Mouse (Mus musculus) liver, embryonic 15.5 days (tissue): ENCODE results near the gene Ap1s3. TPM values are rescaled to one million over a fixed set of nuclear protein-coding genes. Genes with fewer than 3 reads are reported as not detected.

Source experiments
- ATAC-seq: fragments of 200-750 bp; cut with Nextera tagmentation; 2 replicates; pipeline ENCODE4 v1.8.0; 2017; ENCODE audit warnings: moderate number of reproducible peaks, mild to moderate bottlenecking, moderate library complexity; ENCODE audit not compliant: insufficient read depth
- H3K27ac ChIP-seq: fragments of 300-500 bp; sonication (generic); replicated peaks from 2 replicates; pipeline ENCODE4 v1.5.1; 2015; ENCODE audit warnings: mild to moderate bottlenecking, inconsistent platforms
- H3K27me3 ChIP-seq: fragments of 300-500 bp; sonication (generic); 2 replicates; pipeline ENCODE4 v1.6.1; 2015; ENCODE audit warnings: mild to moderate bottlenecking, inconsistent platforms
- H3K36me3 ChIP-seq: fragments of 300-500 bp; sonication (generic); replicated peaks from 2 replicates; pipeline ENCODE4 v1.6.1; 2015; ENCODE audit warnings: moderate library complexity, mild to moderate bottlenecking, inconsistent platforms
- H3K4me1 ChIP-seq: fragments of 300-500 bp; sonication (generic); replicated peaks from 2 replicates; pipeline ENCODE4 v1.6.1; 2015; ENCODE audit warnings: inconsistent platforms
- H3K4me2 ChIP-seq: fragments of 300-500 bp; sonication (generic); 2 replicates; pipeline ENCODE4 v1.6.1; 2015; ENCODE audit warnings: moderate library complexity, mild to moderate bottlenecking, inconsistent platforms
- H3K4me3 ChIP-seq: fragments of 300-500 bp; sonication (generic); replicated peaks from 2 replicates; pipeline ENCODE4 v1.5.1; 2015; ENCODE audit warnings: mild to moderate bottlenecking, inconsistent platforms
- H3K9ac ChIP-seq: fragments of 300-500 bp; sonication (generic); 2 replicates; pipeline ENCODE4 v1.6.1; 2015; ENCODE audit warnings: moderate library complexity, mild to moderate bottlenecking, inconsistent platforms
- H3K9me3 ChIP-seq: fragments of 300-500 bp; sonication (generic); replicated peaks from 2 replicates; pipeline ENCODE4 v1.6.1; 2016; ENCODE audit warnings: inconsistent platforms
- WGBS: fragments of 180-500 bp; shearing (Covaris S2); methylation state at CpG from one replicate; pipeline ENCODE4 v1.1.7; 2015; ENCODE audit warnings: mixed read lengths; ENCODE audit not compliant: insufficient replicate concordance; 5-methylcytosine and 5-hydroxymethylcytosine counted together
- polyA plus RNA-seq: library from polyadenylated mRNA; unstranded; fragments of >200 nt; fragmentation: Nextera tagmentation; extraction: Ambion mirVana; gene quantifications from 2 replicates; pipeline ENCODE4 v1.2.1, GENCODE M21; 2015

Gene Ap1s3
- polyA plus RNA-seq, 1 experiment from 2014 or later, result 0.24 TPM

DNA sequence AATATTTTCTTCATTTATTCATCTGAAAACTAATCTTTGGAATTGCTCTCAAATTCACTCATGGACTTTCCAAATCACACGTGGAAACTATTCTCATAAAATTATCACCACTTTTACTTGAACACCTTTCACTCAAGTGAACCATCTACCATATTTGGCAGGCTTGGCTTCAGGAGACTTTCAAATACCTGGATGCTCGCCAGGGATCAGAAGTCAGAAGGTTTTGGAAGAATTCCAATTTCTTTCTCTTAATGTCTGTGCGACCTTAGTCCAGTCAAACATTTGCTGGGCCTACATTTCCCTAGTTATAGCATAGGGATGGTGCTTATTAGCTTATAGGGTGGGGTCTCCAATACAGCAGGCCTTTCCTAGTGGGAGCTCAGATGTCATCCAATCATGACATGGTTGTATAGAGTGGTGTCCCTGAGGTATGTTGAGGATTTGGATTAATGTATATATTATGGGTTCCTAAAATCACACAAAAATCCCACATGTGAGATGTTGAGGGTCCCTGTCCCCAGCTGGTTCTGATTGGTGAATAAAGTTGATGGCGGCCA is 79.0 kb downstream of the Ap1s3 start:
- no peaks in the 10 kb centered on the region for H3K36me3 ChIP-seq
- no peak for ATAC-seq
- no peaks in the 10 kb centered on the region for H3K9me3 ChIP-seq
- 50% methylated on average over 4 of the region's 4 CpGs for WGBS
- no peak overlapping the region for H3K4me2 ChIP-seq
- H3K27me3 ChIP-seq, result no peaks in the 10 kb centered on the region
- H3K4me3 ChIP-seq, result no peak overlapping the region
- H3K4me1 ChIP-seq, result no peaks in the 10 kb centered on the region; the same call in 1 of the 2 replicates
- H3K27ac ChIP-seq, result no peak overlapping the region
- no peak overlapping the region for H3K9ac ChIP-seq

DNA sequence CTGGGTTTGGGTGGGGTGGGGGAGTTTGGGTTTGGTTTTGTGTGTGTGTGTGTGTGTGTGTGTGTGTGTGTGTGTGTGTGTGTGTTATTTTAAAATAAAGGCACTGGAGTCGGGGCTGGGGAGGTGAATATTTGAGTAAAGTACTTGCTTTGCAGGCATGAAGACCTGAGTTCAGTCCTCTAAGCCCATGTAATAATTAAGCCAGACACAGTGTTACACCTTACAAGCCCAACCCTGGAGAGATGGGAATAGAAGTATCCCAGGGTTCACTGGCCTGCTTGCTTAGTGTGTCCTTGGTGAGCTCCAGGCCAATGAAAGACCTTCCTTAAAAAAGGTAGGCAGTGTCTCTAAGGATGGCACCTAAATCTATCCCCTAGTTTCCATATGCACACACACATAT is 80.7 kb downstream of the Ap1s3 start:
- H3K27ac ChIP-seq, result no peak overlapping the region
- no peak overlapping the region for H3K4me3 ChIP-seq
- WGBS, result 38% methylated on average over 1 of the region's 1 CpGs
- H3K27me3 ChIP-seq, result no peaks in the 10 kb centered on the region
- no peaks in the 10 kb centered on the region; the same call in 1 of the 2 replicates for H3K4me1 ChIP-seq
- H3K9ac ChIP-seq, result no peak overlapping the region
- ATAC-seq, result no peak
- no peak overlapping the region for H3K4me2 ChIP-seq
- H3K9me3 ChIP-seq, result no peaks in the 10 kb centered on the region
- no peaks in the 10 kb centered on the region for H3K36me3 ChIP-seq

DNA sequence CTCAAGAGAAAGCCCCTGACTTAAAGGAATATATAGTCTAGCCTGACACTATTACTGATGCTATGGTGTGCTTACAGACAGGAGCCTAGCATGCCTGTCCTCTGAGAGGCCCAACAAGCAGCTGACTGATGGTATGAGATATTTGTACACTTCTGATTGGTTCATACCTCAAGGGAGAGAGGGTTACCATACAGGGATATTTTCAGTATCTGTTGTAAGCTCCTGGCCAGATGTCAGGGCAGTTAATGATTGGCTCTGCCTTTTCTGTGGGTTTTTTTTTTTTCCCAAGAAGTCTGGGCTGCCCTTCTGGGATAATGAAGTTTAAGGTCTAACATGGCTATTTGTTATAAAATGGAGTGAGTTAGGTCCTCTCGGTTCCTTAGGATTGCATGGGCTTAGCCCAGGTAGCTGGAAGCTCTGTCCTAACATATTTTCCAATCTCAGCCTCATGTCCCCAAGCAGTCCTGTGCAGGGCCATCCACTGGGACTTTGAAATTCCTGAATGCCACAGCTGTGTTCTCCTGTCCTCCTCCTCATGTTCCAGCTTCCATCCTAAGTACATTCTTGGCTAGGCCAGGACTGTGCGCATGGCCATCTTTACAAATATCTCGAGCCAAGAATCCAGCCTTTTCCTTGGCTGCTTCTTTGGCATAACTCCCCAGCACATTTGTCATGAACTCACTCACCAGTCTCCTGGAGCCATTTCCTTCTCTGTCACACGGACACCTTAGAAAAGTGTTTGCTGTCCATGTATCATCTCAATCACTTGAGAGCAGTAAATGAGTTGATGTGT is 81.6 kb downstream of the Ap1s3 start:
- Histone ChIP-seq H3K27me3 (no peaks in the 10 kb centered on the region), H3K9ac (no peak overlapping the region), H3K4me2 (no peak overlapping the region), H3K36me3 (no peaks in the 10 kb centered on the region), H3K4me1 (no peaks in the 10 kb centered on the region; the same call in 1 of the 2 replicates), H3K4me3 (no peak overlapping the region), H3K27ac (no peak overlapping the region), H3K9me3 (no peaks in the 10 kb centered on the region)
- 68% methylated on average over 4 of the region's 4 CpGs for WGBS
- no peak for ATAC-seq

DNA sequence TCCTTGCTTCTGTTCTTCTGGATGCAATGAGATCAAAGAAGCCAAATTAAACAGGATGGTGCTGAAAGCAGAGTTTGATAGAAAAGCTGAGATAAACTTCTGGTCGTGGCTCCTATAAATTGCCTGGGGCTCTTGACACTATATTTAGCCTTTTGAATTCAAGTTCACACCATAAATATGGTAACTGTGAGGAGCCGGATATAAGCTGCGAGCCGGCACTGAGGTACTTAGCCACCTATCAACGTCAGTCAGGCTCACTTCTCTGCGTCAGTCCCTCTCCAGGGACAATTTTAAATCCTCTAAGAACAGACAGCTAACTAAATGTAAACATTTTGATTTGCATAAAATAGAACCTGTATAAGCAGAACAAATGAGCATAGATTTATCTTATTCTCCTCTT is 82.3 kb downstream of the Ap1s3 start:
- no peak overlapping the region for H3K4me3 ChIP-seq
- 66% methylated on average over 6 of the region's 6 CpGs for WGBS
- no peak overlapping the region for H3K4me2 ChIP-seq
- no peaks in the 10 kb centered on the region; the same call in 1 of the 2 replicates for H3K4me1 ChIP-seq
- no peak overlapping the region for H3K27ac ChIP-seq
- no peak overlapping the region for H3K9ac ChIP-seq
- no peaks in the 10 kb centered on the region for H3K27me3 ChIP-seq
- no peaks in the 10 kb centered on the region for H3K9me3 ChIP-seq
- H3K36me3 ChIP-seq, result no peaks in the 10 kb centered on the region
- no peak for ATAC-seq

DNA sequence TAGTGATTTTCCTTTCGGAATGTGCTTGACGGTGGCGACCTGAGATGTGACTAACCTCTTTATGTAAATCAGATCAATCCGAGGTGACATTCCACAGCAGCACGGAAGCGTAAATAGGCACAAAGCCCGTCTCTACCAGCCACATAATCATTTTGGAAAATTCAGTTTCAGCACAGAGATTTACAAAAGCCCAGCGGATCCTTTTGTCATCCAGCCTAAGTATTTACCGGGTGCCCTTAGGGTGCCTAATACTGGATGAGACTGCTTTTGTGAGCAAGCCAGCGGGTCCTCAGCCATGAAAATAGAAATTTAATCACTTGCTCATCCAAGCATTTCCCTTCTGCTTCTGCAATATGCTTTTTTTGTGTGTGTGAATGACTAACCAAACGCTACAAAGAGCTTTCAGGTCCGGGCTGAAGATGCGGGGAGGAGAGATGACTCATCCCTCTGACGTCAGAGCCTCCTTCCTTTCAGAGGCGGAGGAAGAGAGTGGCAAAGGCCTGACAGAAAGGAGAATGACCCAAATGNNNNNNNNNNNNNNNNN is 90.6 kb downstream of the Ap1s3 start:
- no peaks in the 10 kb centered on the region for H3K27me3 ChIP-seq
- no peak for ATAC-seq
- H3K36me3 ChIP-seq, result no peaks in the 10 kb centered on the region
- 10% methylated on average over 15 of the region's 15 CpGs for WGBS
- peak overlapping the region; percentile 1; the same call in 1 of the 2 replicates for H3K4me3 ChIP-seq
- no peaks in the 10 kb centered on the region for H3K4me1 ChIP-seq
- H3K4me2 ChIP-seq, result peak overlapping the region; percentile 47
- no peak overlapping the region for H3K9ac ChIP-seq
- no peaks in the 10 kb centered on the region for H3K9me3 ChIP-seq
- no peak overlapping the region for H3K27ac ChIP-seq

DNA sequence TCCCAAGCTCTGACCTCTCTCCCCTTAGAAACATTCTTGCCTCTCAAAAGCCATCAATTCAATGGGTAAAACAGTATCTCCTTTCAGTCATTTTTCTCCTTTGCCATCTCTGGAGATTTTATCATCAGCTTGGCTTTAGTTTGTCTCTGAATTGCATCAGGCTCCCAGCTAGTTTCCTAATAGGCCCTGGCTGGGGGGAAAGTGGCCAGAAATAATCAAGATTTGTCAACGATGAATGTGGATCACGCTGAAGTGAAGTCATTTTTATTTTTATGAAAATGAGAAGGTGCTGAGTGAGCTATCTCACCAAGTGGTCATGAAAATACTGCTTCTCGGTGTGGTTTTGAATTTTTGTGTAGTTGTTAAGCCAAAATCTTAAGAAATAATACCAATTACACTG is 94.4 kb downstream of the Ap1s3 start:
- Histone ChIP-seq H3K27me3 (no peaks in the 10 kb centered on the region), H3K4me1 (no peaks in the 10 kb centered on the region), H3K9me3 (no peaks in the 10 kb centered on the region), H3K9ac (no peak overlapping the region), H3K27ac (no peak overlapping the region), H3K36me3 (no peaks in the 10 kb centered on the region), H3K4me2 (no peak overlapping the region), H3K4me3 (no peak overlapping the region)
- WGBS, result 75% methylated on average over 3 of the region's 3 CpGs
- ATAC-seq, result no peak

DNA sequence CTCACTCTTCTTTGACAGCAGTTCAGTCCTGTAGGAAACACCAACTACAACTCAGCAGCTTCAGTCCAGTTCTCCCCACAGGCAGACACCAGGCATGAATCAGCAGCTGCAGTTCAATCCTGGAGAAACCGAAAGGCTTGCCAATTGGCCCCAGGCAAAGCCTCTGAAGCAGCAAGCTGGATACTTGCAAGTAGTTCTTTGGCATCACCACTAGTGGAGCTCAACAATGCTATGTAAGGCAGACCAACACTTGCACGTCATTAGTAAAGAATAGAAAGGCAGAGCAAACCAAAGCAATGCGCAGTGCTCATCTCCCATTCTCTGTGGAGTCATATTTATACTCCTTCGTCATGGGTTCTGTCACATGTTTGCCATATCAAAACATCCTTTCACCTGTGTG is 99.9 kb downstream of the Ap1s3 start:
- WGBS, result 64% methylated on average over 4 of the region's 4 CpGs
- Histone ChIP-seq H3K9me3 (no peaks in the 10 kb centered on the region), H3K27me3 (no peaks in the 10 kb centered on the region), H3K4me2 (no peak overlapping the region), H3K4me1 (no peaks in the 10 kb centered on the region), H3K36me3 (no peaks in the 10 kb centered on the region), H3K4me3 (no peak overlapping the region), H3K9ac (no peak overlapping the region), H3K27ac (no peak overlapping the region)
- no peak for ATAC-seq

DNA sequence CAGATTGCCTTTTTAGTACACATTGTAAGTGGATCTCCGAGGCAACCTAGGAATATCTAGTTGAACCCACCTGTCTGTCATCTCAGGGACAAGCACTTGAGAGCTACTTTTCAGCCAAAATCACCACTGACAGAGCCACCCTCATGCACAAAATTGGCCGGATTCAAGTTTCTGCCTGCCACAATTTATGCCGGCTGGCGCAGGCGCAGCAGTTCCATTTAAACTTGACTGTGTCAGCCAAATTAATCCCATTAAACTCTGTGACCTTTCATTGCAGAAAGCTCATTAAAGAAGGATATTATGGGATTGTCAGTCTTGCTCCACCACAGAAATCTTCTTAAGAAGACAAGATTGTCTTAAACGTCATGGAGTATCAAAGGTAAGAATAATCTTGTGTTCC is 100.6 kb downstream of the Ap1s3 start:
- H3K27ac ChIP-seq, result no peak overlapping the region
- no peak for ATAC-seq

DNA sequence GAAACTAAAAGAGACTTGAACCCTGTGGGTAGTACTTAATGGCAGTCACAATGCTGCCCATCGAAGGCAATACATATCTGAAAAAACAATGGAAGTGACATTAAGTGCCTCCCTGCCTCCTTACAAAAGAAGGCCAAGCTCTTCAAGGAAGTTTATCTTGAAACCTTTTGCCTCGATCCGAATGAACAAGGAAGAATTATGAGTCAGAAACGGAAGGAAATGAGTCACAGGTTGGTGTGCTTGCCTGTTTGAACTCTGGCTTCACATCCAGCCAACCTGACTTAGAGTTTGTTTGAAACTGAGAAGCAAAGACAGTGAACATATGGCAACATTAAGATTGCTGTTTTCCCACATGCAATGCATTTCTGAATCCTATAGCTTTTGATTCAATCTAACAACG is 110.6 kb downstream of the Ap1s3 start:
- no peak overlapping the region for H3K27ac ChIP-seq
- WGBS, result 24% methylated on average over 5 of the region's 5 CpGs
- H3K4me3 ChIP-seq, result no peak overlapping the region
- no peak overlapping the region for H3K9ac ChIP-seq
- H3K4me1 ChIP-seq, result no peaks in the 10 kb centered on the region
- H3K27me3 ChIP-seq, result no peaks in the 10 kb centered on the region
- H3K9me3 ChIP-seq, result no peaks in the 10 kb centered on the region
- no peaks in the 10 kb centered on the region for H3K36me3 ChIP-seq
- ATAC-seq, result no peak
- no peak overlapping the region for H3K4me2 ChIP-seq

More for the DNA sequence above, 100.6 kb downstream of the Ap1s3 start:
- H3K27me3 ChIP-seq, result no peaks in the 10 kb centered on the region
- H3K9ac ChIP-seq, result no peak overlapping the region
- H3K4me1 ChIP-seq, result no peaks in the 10 kb centered on the region
- H3K4me2 ChIP-seq, result no peak overlapping the region
- no peaks in the 10 kb centered on the region for H3K9me3 ChIP-seq
- 68% methylated on average over 6 of the region's 6 CpGs for WGBS
- H3K4me3 ChIP-seq, result no peak overlapping the region
- no peaks in the 10 kb centered on the region for H3K36me3 ChIP-seq
